Mouse (Mus musculus) liver, postnatal 0 days (tissue): ENCODE measurements around the gene C1qtnf9. TPM values are rescaled to one million over a fixed set of nuclear protein-coding genes. Genes with fewer than 3 reads are reported as not detected.
A peak's percentile ranks its signal among the peaks of the same experiment; 100 is the strongest.

Experiments used
- ATAC-seq: fragments of 200-750 bp; cut with Nextera tagmentation; 2 replicates; pipeline ENCODE4 v1.8.0; 2017; ENCODE audit warnings: mild to moderate bottlenecking, moderate library complexity
- DNase-seq: peaks from one replicate; pipeline ENCODE4 v3.0.0-alpha.2; 2016
- H3K27ac ChIP-seq: fragments of 300-500 bp; sonication (generic); 2 replicates; pipeline ENCODE4 v1.5.1; 2014; ENCODE audit warnings: antibody characterized with exemption, moderate library complexity, mild to moderate bottlenecking, low read depth
- H3K27me3 ChIP-seq: fragments of 300-500 bp; sonication (generic); 2 replicates; pipeline ENCODE4 v1.6.1; 2014; ENCODE audit warnings: low read length, control low read depth, mixed read lengths; ENCODE audit not compliant: insufficient read depth
- H3K36me3 ChIP-seq: fragments of 300-500 bp; sonication (generic); replicated peaks from 2 replicates; pipeline ENCODE4 v1.6.1; 2014; ENCODE audit warnings: mild to moderate bottlenecking, control low read depth, low read length, moderate library complexity, mixed read lengths; ENCODE audit not compliant: insufficient read depth
- H3K4me1 ChIP-seq: fragments of 300-500 bp; sonication (generic); 2 replicates; pipeline ENCODE4 v1.6.1; 2014; ENCODE audit warnings: antibody characterized with exemption, mild to moderate bottlenecking, control low read depth; ENCODE audit not compliant: insufficient read depth
- H3K4me2 ChIP-seq: fragments of 300-500 bp; sonication (generic); 2 replicates; pipeline ENCODE4 v1.6.1; 2014; ENCODE audit warnings: low read depth, mild to moderate bottlenecking, low read length, moderate library complexity, mixed read lengths
- H3K4me3 ChIP-seq: fragments of 300-500 bp; sonication (generic); 2 replicates; pipeline ENCODE4 v1.5.1; 2014; ENCODE audit warnings: low read depth, low read length
- H3K9ac ChIP-seq: fragments of 300-500 bp; sonication (generic); replicated peaks from 2 replicates; pipeline ENCODE4 v1.6.1; 2014; ENCODE audit warnings: mild to moderate bottlenecking, moderate library complexity
- H3K9me3 ChIP-seq: fragments of 300-500 bp; sonication (generic); 2 replicates; pipeline ENCODE4 v1.6.1; 2016; ENCODE audit warnings: mild to moderate bottlenecking, control low read depth, low read length, mixed read lengths
- CTCF ChIP-seq: sonication (generic); IDR thresholded peaks from 2 replicates; pipeline ENCODE4 v1.5.1; 2016; ENCODE audit warnings: antibody characterized with exemption, low read depth
- EP300 ChIP-seq: IDR thresholded peaks from 2 replicates; pipeline ENCODE4 v1.6.1; 2016; ENCODE audit warnings: antibody characterized with exemption, low read depth, mild to moderate bottlenecking
- WGBS: fragments of 180-500 bp; shearing (Covaris S2); extraction: QIAGEN DNeasy Blood & Tissue Kit; methylation state at CpG from one replicate; pipeline ENCODE4 v1.1.7; 2014; ENCODE audit not compliant: insufficient replicate concordance; 5-methylcytosine and 5-hydroxymethylcytosine counted together
- polyA plus RNA-seq: library from polyadenylated mRNA; unstranded; fragments of >200 nt; fragmentation: Nextera tagmentation; extraction: Ambion mirVana; gene quantifications from 2 replicates; pipeline ENCODE4 v1.2.1, GENCODE M21; 2015

C1qtnf9 gene
- polyA plus RNA-seq, 1 experiment from 2014 or later = 0.25 TPM

GRCm38 (mm10) chr14:60732787-60733186, 35.1 kb upstream of the C1qtnf9 start:
- DNase-seq (peak; percentile 48), ATAC-seq (no peak)
- Histone ChIP-seq H3K4me1 (peaks cover 36% of the 10 kb centered on the region), H3K4me3 (peak overlapping the region; percentile 38), H3K36me3 (peaks cover 15% of the 10 kb centered on the region), H3K4me2 (peak overlapping the region; percentile 56), H3K27me3 (no peaks in the 10 kb centered on the region), H3K9me3 (no peaks in the 10 kb centered on the region), H3K27ac (peak overlapping the region; percentile 65), H3K9ac (peak overlapping the region; percentile 51)
- TF ChIP-seq EP300 (no peak), CTCF (no peak)
- WGBS = 14% methylated on average over 16 of the region's 16 CpGs

GRCm38 (mm10) chr14:60733706-60734105, 34.2 kb upstream of the C1qtnf9 start:
- no peak for ATAC-seq
- peaks cover 10% of the 10 kb centered on the region for H3K36me3 ChIP-seq
- H3K9ac ChIP-seq = 0 out of 2 replicates have a peak overlapping the region, but pooled peaks have one; percentile 51
- peaks cover 35% of the 10 kb centered on the region for H3K4me1 ChIP-seq
- H3K27ac ChIP-seq = peak overlapping the region; percentile 65; the same call in 1 of the 2 replicates
- H3K4me3 ChIP-seq = peak overlapping the region; percentile 38
- no peaks in the 10 kb centered on the region for H3K27me3 ChIP-seq
- WGBS = 62% methylated on average over 4 of the region's 4 CpGs
- TF ChIP-seq EP300 (no peak), CTCF (no peak)
- peak overlapping the region; percentile 56 for H3K4me2 ChIP-seq
- DNase-seq = no peak
- no peaks in the 10 kb centered on the region for H3K9me3 ChIP-seq

DNA sequence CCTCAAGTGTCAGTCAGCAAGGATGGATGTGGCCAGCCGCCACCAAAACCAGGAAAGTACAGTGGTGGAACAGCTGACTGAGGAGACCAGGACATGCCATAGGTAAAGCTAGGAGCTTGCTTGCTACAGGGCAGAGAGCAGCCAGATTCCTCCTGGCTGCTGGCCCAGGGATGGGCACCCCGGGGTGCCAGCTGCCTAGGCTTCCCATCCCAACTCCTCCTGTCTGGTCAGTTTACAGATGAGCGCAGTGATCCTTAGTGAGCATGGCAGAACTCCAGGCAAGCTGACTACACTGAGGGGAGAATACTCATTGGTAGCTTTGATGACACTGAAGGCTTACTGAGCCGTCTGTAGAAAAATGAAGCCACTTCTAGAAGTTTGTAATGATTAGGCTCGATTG, 32.7 kb upstream of the C1qtnf9 start:
- DNase-seq = no peak
- Histone ChIP-seq H3K27ac (peak overlapping the region; percentile 95), H3K4me1 (peaks cover 42% of the 10 kb centered on the region), H3K4me3 (no peak overlapping the region), H3K4me2 (peak overlapping the region; percentile 45), H3K9me3 (no peaks in the 10 kb centered on the region), H3K36me3 (peaks cover 4% of the 10 kb centered on the region; the same call in 1 of the 2 replicates), H3K9ac (0 out of 2 replicates have a peak overlapping the region, but pooled peaks have one; percentile 13), H3K27me3 (no peaks in the 10 kb centered on the region)
- ATAC-seq = no peak
- WGBS = 56% methylated on average over 5 of the region's 5 CpGs
- no peak for TF ChIP-seq EP300
- TF ChIP-seq CTCF = no peak

- H3K9me3 ChIP-seq = no peaks in the 10 kb centered on the region
- DNase-seq (no peak), ATAC-seq (peak; percentile 2; the same call in 1 of the 2 replicates)
- TF ChIP-seq CTCF (no peak), EP300 (no peak)
- peak overlapping the region; percentile 58 for H3K4me2 ChIP-seq
- peaks cover 50% of the 10 kb centered on the region for H3K4me1 ChIP-seq
- H3K27ac ChIP-seq = peak overlapping the region; percentile 95
- H3K27me3 ChIP-seq = no peaks in the 10 kb centered on the region
- peak overlapping the region; percentile 34; the same call in 1 of the 2 replicates for H3K9ac ChIP-seq
- H3K36me3 ChIP-seq = peaks cover 4% of the 10 kb centered on the region; the same call in 1 of the 2 replicates
- 0 out of 2 replicates have a peak overlapping the region, but pooled peaks have one; percentile 25 for H3K4me3 ChIP-seq
- WGBS = 30% methylated on average over 13 of the region's 13 CpGs
Observed at GRCm38 (mm10) chr14:60735848-60736547, 31.9 kb upstream of the C1qtnf9 start.

GRCm38 (mm10) chr14:60736591-60737192, 31.2 kb upstream of the C1qtnf9 start:
- Histone ChIP-seq H3K4me2 (peak overlapping the region; percentile 58), H3K9ac (peak overlapping the region; percentile 34; the same call in 1 of the 2 replicates), H3K9me3 (no peaks in the 10 kb centered on the region), H3K27ac (peak overlapping the region; percentile 95), H3K27me3 (no peaks in the 10 kb centered on the region), H3K4me3 (0 out of 2 replicates have a peak overlapping the region, but pooled peaks have one; percentile 25), H3K4me1 (peaks cover 53% of the 10 kb centered on the region), H3K36me3 (peaks cover 4% of the 10 kb centered on the region; the same call in 1 of the 2 replicates)
- TF ChIP-seq CTCF (no peak), EP300 (peak; percentile 30; the same call in 1 of the 2 replicates)
- WGBS = 6% methylated on average over 4 of the region's 4 CpGs
- ATAC-seq = peak; percentile 70
- peak; percentile 60 for DNase-seq

GRCm38 (mm10) chr14:60737202-60737611, 30.7 kb upstream of the C1qtnf9 start:
- H3K4me2 ChIP-seq = peak overlapping the region; percentile 58
- H3K4me3 ChIP-seq = 0 out of 2 replicates have a peak overlapping the region, but pooled peaks have one; percentile 25
- H3K36me3 ChIP-seq = peaks cover 6% of the 10 kb centered on the region; the same call in 1 of the 2 replicates
- peaks cover 56% of the 10 kb centered on the region for H3K4me1 ChIP-seq
- WGBS = 20% methylated on average over 7 of the region's 7 CpGs
- DNase-seq (no peak), ATAC-seq (0 out of 2 replicates have a peak, but pooled peaks have one; percentile 1)
- H3K27me3 ChIP-seq = no peaks in the 10 kb centered on the region
- TF ChIP-seq EP300 (no peak), CTCF (no peak)
- no peaks in the 10 kb centered on the region for H3K9me3 ChIP-seq
- peak overlapping the region; percentile 95 for H3K27ac ChIP-seq
- H3K9ac ChIP-seq = 0 out of 2 replicates have a peak overlapping the region, but pooled peaks have one; percentile 34
